Mouse (Mus musculus): ENCODE measurements around the gene Keap1. TPM values are rescaled to one million over a fixed set of nuclear protein-coding genes. Genes with fewer than 3 reads are reported as not detected.
"Not testable (repeated sequence)": the region's sequence is repeated elsewhere in the genome, so short reads cannot be mapped to it uniquely, and the experiment has no call there.

Keap1 gene
- polyA plus RNA-seq, 1 experiment: 35.1 TPM

DNA sequence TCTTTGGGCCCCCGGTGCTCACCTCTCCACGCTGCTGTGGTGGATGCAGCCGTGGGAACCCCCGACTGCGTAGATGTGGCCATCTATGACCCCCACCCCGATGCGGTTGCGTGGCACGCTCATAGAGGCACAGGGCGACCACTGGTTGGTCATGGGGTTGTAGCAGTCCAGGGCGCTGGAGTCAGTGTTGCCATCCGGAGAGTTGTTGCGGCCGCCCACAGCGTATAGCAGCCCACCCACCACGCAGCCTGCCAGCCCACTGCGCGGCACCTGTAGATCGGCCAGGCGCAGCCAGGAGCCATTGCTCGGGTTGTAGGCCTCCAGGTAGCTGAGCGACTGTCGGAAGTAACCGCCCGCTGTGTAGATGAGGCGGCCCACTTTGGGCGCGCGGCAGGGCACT, 5.8 kb downstream of the Keap1 start:
- H3K4me1 ChIP-seq (ENCODE audit: control insufficient read depth, insufficient read depth, low read length): peaks cover 13% of the 10 kb centered on the region
- WGBS: 95% methylated on average over 29 of the region's 29 CpGs
- TF ChIP-seq CTCF (IDR thresholded peaks at IDR 0.05; ENCODE audit: control insufficient read depth, insufficient read depth, low read length) (no peak), POLR2A (IDR thresholded peaks at IDR 0.05; ENCODE audit: borderline replicate concordance, control insufficient read depth, low read depth, low read length) (no peak)
- H3K4me3 ChIP-seq (replicated peaks; ENCODE audit: control insufficient read depth, low read depth, low read length): no peak overlapping the region
- H3K27ac ChIP-seq (ENCODE audit: control insufficient read depth, insufficient read depth, low read depth, low read length, poor library complexity): no peak overlapping the region

DNA sequence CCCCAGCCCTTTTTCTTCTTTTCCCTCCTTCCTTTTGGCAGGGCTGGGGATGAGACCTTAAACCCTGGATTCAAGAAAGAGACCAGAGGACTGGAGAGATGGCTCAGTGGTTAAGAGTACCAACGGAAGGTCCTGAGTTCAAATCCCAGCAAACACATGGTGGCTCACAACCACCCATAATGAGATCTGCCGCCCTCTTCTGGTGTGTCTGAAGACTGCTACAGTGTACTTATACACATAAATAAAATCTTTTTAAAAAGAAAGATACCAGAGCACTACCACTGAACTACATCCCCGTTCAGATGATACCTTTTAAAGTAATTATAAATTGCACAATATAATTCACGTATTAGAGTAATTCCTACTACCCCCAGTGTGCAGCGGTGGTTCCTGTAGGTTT, 6.3 kb downstream of the Keap1 start:
- no peak overlapping the region for H3K27ac ChIP-seq (ENCODE audit: control insufficient read depth, insufficient read depth, low read depth, low read length, poor library complexity)
- WGBS: 88% methylated on average over 5 of the region's 5 CpGs
- peaks cover 13% of the 10 kb centered on the region for H3K4me1 ChIP-seq (ENCODE audit: control insufficient read depth, insufficient read depth, low read length)
- TF ChIP-seq CTCF (IDR thresholded peaks at IDR 0.05; ENCODE audit: control insufficient read depth, insufficient read depth, low read length): no peak
- no peak for TF ChIP-seq POLR2A (IDR thresholded peaks at IDR 0.05; ENCODE audit: borderline replicate concordance, control insufficient read depth, low read depth, low read length)
- no peak overlapping the region for H3K4me3 ChIP-seq (replicated peaks; ENCODE audit: control insufficient read depth, low read depth, low read length)

DNA sequence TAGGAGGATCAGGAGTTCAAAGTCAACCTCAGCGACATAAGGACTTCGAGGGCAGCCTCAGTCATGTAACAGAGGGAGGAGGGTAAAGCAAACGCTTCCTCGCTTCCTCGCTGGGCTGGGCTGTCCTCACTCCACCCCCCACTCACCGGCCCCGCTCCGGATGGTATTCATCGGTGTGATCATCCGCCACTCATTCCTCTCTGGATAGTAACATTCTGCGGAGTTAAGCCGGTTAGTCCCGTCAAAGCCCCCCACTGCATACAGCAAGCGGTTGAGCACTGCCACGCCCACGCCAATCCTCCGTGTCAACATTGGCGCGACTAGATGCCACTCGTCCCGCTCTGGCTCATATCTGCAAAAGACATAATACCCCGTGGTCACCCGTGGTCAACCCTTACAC, 7.6 kb downstream of the Keap1 start:
- 79% methylated on average over 23 of the region's 23 CpGs for WGBS
- no peak overlapping the region for H3K27ac ChIP-seq (ENCODE audit: control insufficient read depth, insufficient read depth, low read depth, low read length, poor library complexity)
- no peak for TF ChIP-seq CTCF (IDR thresholded peaks at IDR 0.05; ENCODE audit: control insufficient read depth, insufficient read depth, low read length)
- no peak for TF ChIP-seq POLR2A (IDR thresholded peaks at IDR 0.05; ENCODE audit: borderline replicate concordance, control insufficient read depth, low read depth, low read length)
- peaks cover 7% of the 10 kb centered on the region; the same call in 1 of the 2 replicates for H3K4me1 ChIP-seq (ENCODE audit: control insufficient read depth, insufficient read depth, low read length)
- no peak overlapping the region for H3K4me3 ChIP-seq (replicated peaks; ENCODE audit: control insufficient read depth, low read depth, low read length)

DNA sequence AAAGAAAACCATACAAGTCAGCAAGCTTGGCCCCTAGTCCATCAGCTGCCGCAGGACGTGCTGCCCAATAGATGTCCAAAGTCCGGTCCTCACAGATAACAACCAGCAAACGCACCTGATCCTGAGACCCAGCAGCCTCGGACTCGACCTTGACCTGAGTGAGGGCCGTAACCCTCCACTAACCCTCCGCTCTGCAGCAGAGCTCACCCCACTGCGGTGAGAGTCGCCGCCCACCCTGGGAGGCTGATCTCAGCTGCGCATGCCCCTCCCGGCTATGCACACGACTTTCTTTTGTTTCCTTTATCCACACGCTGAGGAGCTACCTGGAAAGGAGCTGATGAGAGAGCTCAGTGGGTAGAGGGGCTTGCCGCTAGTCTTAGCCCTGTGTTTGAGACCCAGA, 11.8 kb downstream of the Keap1 start:
- peaks cover 2% of the 10 kb centered on the region; the same call in 1 of the 2 replicates for H3K4me1 ChIP-seq (ENCODE audit: control insufficient read depth, insufficient read depth, low read length)
- 12% methylated on average over 16 of the region's 16 CpGs for WGBS

DNA sequence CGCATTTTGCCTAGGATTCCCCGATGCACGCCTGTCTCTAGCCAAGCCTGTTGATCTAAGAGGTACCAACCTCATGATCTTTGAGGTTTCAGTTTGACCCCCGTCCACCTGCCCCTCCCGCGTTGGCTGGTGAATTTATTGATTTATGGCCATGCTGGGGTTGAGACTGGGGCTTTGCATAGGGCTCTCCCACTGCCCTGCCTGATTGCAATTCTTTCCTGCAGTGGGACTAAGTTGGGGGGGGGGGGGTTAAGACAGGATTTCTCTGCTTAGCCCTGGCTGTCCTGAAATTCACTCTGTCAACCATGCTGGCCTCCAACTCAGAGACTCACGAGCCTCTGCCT, 13.8 kb downstream of the Keap1 start:
- Histone ChIP-seq H3K4me3 (replicated peaks; ENCODE audit: control insufficient read depth, low read depth, low read length) (peak overlapping the region; percentile 1), H3K4me1 (ENCODE audit: control insufficient read depth, insufficient read depth, low read length) (peaks cover 2% of the 10 kb centered on the region; the same call in 1 of the 2 replicates), H3K27ac (ENCODE audit: control insufficient read depth, insufficient read depth, low read depth, low read length, poor library complexity) (no peak overlapping the region)
- WGBS: 5% methylated on average over 7 of the region's 7 CpGs
- TF ChIP-seq CTCF (IDR thresholded peaks at IDR 0.05; ENCODE audit: control insufficient read depth, insufficient read depth, low read length) (no peak), POLR2A (IDR thresholded peaks at IDR 0.05; ENCODE audit: borderline replicate concordance, control insufficient read depth, low read depth, low read length) (no peak)

More for the DNA sequence above, 11.8 kb downstream of the Keap1 start:
- Histone ChIP-seq H3K27ac (ENCODE audit: control insufficient read depth, insufficient read depth, low read depth, low read length, poor library complexity) (no peak overlapping the region), H3K4me3 (replicated peaks; ENCODE audit: control insufficient read depth, low read depth, low read length) (peak overlapping the region; percentile 1)
- TF ChIP-seq POLR2A (IDR thresholded peaks at IDR 0.05; ENCODE audit: borderline replicate concordance, control insufficient read depth, low read depth, low read length): no peak
- TF ChIP-seq CTCF (IDR thresholded peaks at IDR 0.05; ENCODE audit: control insufficient read depth, insufficient read depth, low read length): no peak

DNA sequence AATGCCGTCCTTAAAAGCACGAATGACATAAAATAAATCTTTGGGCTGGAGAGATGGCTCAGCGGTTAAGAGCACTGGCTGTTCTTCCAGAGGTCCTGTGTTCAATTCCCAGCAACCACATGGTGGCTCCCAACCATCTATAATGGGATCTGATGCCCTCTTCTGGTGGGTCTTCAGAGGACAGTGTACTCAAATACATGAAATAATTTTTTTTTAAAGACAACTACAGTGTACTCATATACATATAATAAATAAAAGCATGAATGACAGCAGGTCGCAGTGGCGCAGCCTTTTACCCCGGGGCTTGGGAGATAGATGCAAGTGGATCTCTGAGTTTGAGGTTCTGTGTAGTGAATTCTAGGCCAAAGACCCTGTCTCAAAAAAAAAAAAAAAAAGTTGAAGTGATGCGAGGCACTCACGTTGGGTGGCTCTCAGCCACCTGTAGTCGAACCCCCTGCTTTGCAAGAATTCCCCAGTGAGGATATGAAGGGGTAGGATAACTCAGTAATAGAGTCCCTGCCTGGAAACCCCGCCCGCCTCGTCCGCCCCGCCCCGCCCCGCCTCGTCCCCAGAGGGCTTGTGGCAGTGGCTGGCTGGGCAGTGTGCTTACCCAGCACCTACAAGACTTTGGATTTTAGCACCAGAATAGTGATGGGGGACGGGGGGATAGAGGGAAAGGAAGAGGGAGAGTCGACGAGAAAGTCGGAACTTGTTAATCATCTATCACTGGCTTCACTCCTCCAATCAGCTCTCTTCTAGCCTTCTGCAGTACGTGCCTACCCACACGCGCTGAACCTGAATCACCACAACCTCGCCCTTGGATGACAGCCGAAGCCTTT, 14.4 kb downstream of the Keap1 start:
- WGBS: 18% methylated on average over 26 of the region's 26 CpGs
- H3K4me3 ChIP-seq (replicated peaks; ENCODE audit: control insufficient read depth, low read depth, low read length): peak overlapping the region; percentile 1
- H3K4me1 ChIP-seq (ENCODE audit: control insufficient read depth, insufficient read depth, low read length): peaks cover 2% of the 10 kb centered on the region; the same call in 1 of the 2 replicates
- TF ChIP-seq CTCF (IDR thresholded peaks at IDR 0.05; ENCODE audit: control insufficient read depth, insufficient read depth, low read length) (no peak), POLR2A (IDR thresholded peaks at IDR 0.05; ENCODE audit: borderline replicate concordance, control insufficient read depth, low read depth, low read length) (no peak)
- no peak overlapping the region for H3K27ac ChIP-seq (ENCODE audit: control insufficient read depth, insufficient read depth, low read depth, low read length, poor library complexity)

DNA sequence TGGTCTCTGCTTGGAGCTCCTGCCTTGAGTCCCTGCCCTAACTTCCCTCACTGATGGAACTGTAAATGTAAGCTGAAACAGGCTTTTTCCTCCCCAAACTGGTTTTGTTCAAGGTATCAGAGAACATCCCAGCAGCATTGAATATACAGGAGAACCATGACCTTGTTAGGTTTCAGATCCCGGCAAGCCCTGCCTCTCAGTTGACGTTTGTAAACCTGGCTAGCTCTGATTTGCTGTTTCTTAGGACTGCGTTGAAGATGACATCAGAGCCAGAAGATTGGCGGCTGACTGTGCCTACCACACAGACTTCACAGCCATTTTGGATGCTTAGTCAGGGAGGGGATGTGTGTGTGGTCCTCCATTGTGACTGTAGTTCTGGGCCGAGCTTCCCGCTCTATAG, 15.3 kb downstream of the Keap1 start:
- no peak overlapping the region for H3K4me3 ChIP-seq (replicated peaks; ENCODE audit: control insufficient read depth, low read depth, low read length)
- H3K27ac ChIP-seq (ENCODE audit: control insufficient read depth, insufficient read depth, low read depth, low read length, poor library complexity): no peak overlapping the region
- WGBS: 92% methylated on average over 6 of the region's 6 CpGs
- peaks cover 2% of the 10 kb centered on the region; the same call in 1 of the 2 replicates for H3K4me1 ChIP-seq (ENCODE audit: control insufficient read depth, insufficient read depth, low read length)
- TF ChIP-seq POLR2A (IDR thresholded peaks at IDR 0.05; ENCODE audit: borderline replicate concordance, control insufficient read depth, low read depth, low read length) (no peak), CTCF (IDR thresholded peaks at IDR 0.05; ENCODE audit: control insufficient read depth, insufficient read depth, low read length) (no peak)

DNA sequence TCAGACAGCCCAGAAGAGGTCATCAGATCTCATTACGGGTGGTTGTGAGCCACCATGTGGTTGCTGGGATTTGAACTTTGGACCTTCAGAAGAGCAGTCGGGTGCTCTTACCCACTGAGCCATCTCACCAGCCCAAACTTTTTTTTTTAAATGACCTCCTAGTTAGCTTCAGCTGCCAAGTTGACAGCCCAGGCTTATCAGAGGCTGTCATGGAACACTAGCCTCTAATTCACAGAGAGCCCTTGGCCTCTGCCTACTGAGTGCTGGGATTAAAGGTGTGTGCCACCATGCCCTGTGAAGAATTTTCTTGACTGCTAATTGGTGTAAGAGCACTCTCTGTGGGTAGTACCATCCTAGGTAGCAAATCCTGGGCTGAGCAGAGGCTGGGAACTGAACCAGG, 15.7 kb downstream of the Keap1 start:
- not testable (repeated sequence) for H3K4me3 ChIP-seq (replicated peaks; ENCODE audit: control insufficient read depth, low read depth, low read length); H3K4me1 ChIP-seq (ENCODE audit: control insufficient read depth, insufficient read depth, low read length); H3K27ac ChIP-seq (ENCODE audit: control insufficient read depth, insufficient read depth, low read depth, low read length, poor library complexity)
- 83% methylated on average over 2 of the region's 2 CpGs for WGBS
